Mouse (Mus musculus) cerebellum, adult 18-20 months (tissue): ENCODE measurements around the gene Stard9.

Source experiments
- DNase-seq, 2 experiments: peaks; one replicate each; pipeline ENCODE4 v3.0.0; 2021

Stard9 gene

DNA sequence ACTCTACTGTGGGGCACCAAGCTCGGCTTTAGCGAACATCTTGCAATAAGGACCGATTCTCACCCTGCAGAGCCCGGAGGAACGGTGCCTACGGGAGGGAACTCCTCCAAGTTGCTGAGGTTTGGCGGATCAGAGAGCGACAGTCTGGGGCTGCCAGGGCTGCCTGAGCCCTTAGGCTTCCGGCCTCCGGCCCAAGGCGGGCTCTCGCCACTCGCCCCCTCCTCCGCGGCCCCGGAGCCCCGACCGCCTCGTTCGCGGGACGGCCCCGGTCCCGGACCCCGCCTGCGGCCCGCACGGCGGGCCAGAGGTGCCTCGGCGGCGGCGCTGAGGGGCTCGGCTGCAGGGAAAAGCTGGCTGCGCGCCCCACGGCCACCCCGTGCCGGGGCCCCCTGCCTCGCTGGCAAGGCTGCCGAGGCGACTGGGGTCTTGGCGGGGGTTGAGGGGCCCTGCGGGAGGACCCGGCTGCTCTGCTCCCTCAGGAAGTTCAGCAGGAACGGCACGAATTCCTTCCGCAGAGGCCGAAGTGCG lies 101.8 kb downstream of the Stard9 start:
- peak in 1 of 2 experiments; percentile 40 for DNase-seq

DNA sequence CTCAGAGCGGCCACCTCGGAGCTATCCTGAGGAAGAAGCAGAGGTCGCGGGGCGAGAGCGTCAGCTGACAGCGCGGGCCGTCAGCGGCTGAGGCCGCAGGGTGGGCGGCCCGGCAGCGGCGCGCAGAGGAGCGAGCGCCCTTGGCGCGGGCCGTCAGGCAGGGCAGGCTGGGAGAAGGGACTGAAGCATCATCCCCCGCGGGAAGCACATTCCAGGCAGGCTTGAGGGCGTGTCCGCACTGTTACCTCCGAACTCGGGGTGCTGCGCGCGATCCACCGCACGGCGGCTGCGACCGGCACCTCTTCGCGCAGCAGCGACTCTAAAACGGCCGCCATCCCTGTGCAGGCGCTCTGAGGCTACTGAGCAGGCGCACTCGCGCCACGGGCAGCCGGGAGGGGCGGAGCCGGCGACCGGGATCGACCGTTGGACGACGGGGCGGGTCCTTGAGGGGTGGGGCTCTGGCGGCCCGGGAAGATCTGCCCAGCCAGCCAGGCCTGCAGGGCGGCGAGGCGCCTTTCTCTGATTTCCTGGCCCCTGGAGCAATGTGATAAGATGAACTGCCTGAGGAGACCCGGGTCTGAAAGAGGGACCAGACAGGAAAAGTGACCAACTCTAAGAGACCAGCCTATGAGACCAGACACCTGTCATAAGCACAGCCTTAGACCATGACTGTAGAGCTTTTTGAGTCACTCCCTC lies 102.4 kb downstream of the Stard9 start:
- peak; percentile 93 to 94 for DNase-seq

DNA sequence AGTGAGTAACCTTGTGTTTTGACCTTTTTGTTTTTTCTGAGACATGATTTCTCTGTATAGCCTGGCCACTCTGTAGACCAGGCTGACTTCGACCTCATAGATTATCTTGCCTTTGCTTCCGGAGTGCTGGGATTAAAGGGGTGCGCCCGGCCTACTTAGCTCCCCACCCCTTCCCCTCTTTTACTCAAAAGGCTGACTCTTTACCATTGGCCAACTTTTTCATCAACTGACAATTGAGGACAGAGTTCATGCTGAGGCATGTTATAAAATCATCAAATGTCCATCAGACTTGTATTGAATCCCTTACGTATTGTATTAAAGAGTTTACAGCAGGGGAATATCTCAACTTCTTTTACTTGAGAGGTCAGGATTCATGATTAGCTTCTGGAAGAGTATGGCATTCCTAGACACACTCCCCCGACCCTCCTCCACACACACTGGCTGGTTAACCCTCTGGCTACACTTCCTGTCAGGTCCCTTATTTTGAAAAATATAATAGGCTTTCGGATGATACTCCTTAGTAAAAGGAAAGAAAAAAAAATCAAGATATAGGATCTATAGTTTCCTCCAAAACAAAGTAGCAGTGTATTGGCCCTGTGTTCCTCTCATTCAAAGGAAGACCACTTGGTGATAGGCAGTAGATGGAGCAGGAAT lies 103.1 kb downstream of the Stard9 start:
- no peak for DNase-seq

DNA sequence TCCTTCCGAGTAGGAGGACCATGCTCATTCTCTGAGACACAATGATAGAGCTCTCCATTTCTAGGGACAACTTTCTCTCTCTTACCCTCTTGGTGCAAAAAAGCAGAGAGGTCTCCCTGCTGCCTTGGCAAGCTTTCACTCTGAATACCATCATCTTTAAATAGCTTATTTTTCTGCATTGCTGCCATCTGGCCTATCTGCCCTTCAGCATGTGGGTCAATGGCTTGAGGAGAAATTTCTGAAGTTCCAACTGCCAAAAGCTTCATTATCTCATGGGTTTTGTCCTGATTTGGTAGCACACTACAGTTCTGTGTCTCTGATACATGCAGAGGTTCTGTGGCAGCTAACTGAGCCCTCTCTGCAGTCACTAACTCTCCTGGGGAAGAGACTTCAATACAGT lies 116.6 kb downstream of the Stard9 start:
- DNase-seq = peak; percentile 26 to 34

DNA sequence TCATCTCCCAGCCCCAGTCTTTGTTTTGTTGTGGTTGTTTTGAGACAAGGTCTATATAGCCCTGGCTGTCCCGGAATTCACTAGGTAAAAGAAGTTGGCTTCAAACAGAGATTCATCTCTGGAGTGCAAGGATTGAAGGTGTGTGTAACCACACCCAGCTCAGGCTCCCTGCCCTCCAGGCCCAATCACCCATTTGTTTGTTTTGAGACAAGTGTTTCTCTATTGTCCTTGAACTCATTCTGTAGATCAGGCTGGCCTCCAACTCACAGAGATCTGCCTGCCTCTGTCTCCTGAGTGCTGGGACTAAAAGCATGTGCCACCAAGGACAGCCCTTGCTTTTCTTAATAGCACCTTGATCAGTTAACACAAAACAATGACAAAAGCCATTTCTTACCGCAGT lies 119.1 kb downstream of the Stard9 start:
- no peak for DNase-seq

DNA sequence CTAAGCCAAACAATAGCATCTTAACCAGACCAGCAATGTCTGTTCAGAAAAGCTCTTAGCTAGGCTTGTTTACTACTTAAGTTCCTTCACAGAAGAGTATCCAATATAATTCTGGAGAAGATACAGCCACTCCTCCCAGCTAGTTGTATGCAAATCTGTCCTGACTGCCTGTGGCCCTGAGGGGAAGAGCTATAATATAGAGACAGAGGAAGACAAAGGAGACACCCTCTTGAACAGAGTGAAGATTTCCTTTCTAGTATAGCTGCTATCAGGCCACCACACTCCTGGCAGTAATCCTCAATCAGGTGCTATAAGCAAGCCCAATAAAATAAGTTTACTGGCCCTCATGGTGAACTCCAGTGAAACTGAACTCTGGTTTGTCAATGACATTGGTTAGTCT lies 133.0 kb downstream of the Stard9 start:
- no peak for DNase-seq

DNA sequence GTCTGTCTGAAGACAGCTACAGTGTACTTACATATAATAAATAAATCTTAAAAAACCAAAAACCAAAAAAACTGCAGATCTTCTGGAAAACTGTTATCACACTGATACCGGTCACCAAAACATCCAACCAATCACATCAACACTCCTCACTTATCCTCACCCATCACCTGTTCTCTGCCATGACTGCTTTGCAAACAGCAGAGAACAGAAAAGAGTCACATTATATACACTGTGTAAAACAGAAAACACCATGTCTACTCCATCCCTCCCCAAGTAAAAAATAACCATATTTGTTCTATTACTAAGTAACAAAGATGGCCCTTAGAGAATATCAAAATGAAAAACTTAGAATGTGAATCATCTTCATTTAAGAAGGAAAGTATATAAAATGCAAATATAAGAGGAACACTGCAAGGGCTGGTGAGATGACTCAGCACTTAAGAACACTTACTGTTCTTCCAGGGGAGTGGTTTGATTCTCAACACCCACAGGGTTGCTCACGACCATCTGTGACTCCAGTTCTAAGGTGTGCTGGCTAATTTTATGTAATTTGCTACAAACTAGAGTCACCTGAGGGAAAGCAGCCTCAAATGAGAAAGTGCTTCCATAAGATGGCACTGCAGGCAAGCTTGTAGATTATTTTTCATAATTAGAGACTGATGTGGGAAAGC lies 141.5 kb downstream of the Stard9 start:
- DNase-seq = no peak
